Mouse (Mus musculus) stomach, postnatal 0 days (tissue): ENCODE measurements at regions not wholly inside any gene's neighbourhood (a gene's known extent, or its start where the extent isn't known, plus 50 kb on each side); places are given as distances from the start of the nearest gene placed in this dataset.

Experiments
- ATAC-seq: fragments of 200-750 bp; cut with Nextera tagmentation; 2 replicates; pipeline ENCODE4 v1.8.0; 2017; ENCODE audit not compliant: low FRiP score, low TSS enrichment
- DNase-seq: peaks from one replicate; pipeline ENCODE4 v3.0.0-alpha.2; 2016; ENCODE audit warnings: low spot score
- H3K27ac ChIP-seq: fragments of 300-500 bp; sonication (generic); replicated peaks from 2 replicates; pipeline ENCODE4 v1.5.1; 2014; ENCODE audit warnings: mild to moderate bottlenecking, control low read depth
- H3K27me3 ChIP-seq: fragments of 300-500 bp; sonication (generic); 2 replicates; pipeline ENCODE4 v1.6.1; 2014; ENCODE audit warnings: low read length; ENCODE audit not compliant: control insufficient read depth, insufficient read depth
- H3K36me3 ChIP-seq: fragments of 300-500 bp; sonication (generic); 2 replicates; pipeline ENCODE4 v1.6.1; 2014; ENCODE audit warnings: low read length, mixed read lengths; ENCODE audit not compliant: control insufficient read depth, insufficient read depth
- H3K4me1 ChIP-seq: fragments of 300-500 bp; sonication (generic); replicated peaks from 2 replicates; pipeline ENCODE4 v1.6.1; 2014; ENCODE audit warnings: antibody characterized with exemption; ENCODE audit not compliant: control insufficient read depth, insufficient read depth
- H3K4me2 ChIP-seq: fragments of 300-500 bp; sonication (generic); replicated peaks from 2 replicates; pipeline ENCODE4 v1.6.1; 2014; ENCODE audit warnings: low read depth, mild to moderate bottlenecking, control low read depth, moderate library complexity
- H3K4me3 ChIP-seq: fragments of 300-500 bp; sonication (generic); 2 replicates; pipeline ENCODE4 v1.5.1; 2014; ENCODE audit warnings: low read depth, low read length, control low read depth
- H3K9ac ChIP-seq: fragments of 300-500 bp; sonication (generic); 2 replicates; pipeline ENCODE4 v1.6.1; 2014; ENCODE audit warnings: mild to moderate bottlenecking, low read length, control low read depth, mixed read lengths
- H3K9me3 ChIP-seq: fragments of 300-500 bp; sonication (generic); 2 replicates; pipeline ENCODE4 v1.6.1; 2016; ENCODE audit warnings: low read length; ENCODE audit not compliant: control insufficient read depth
- CTCF ChIP-seq: IDR thresholded peaks from 2 replicates; pipeline ENCODE4 v1.5.1; 2016; ENCODE audit warnings: antibody characterized with exemption, low read depth, mild to moderate bottlenecking, moderate library complexity
- EP300 ChIP-seq: optimal IDR thresholded peaks from 2 replicates; pipeline ENCODE3; 2016; ENCODE audit warnings: antibody characterized with exemption
- WGBS: fragments of 180-500 bp; shearing (Covaris S2); extraction: QIAGEN DNeasy Blood & Tissue Kit; methylation state at CpG from one replicate; pipeline ENCODE4 v1.1.7; 2014; 5-methylcytosine and 5-hydroxymethylcytosine counted together

GRCm38 (mm10) chr8:33987755-33988104 lies 123.8 kb downstream of the Gm10131 start:
- H3K36me3 ChIP-seq, result no peaks in the 10 kb centered on the region
- no peak overlapping the region for H3K4me2 ChIP-seq
- H3K27me3 ChIP-seq, result no peaks in the 10 kb centered on the region
- peak overlapping the region; percentile 70 for H3K27ac ChIP-seq
- no peaks in the 10 kb centered on the region for H3K4me1 ChIP-seq
- TF ChIP-seq EP300 (no peak), CTCF (no peak)
- 56% methylated on average over 10 of the region's 10 CpGs for WGBS
- 0 out of 2 replicates have a peak, but pooled peaks have one; percentile 21 for ATAC-seq
- no peaks in the 10 kb centered on the region for H3K9me3 ChIP-seq
- DNase-seq, result no peak
- H3K9ac ChIP-seq, result no peak overlapping the region
- H3K4me3 ChIP-seq, result no peak overlapping the region

- Histone ChIP-seq H3K27ac (peak overlapping the region; percentile 70), H3K27me3 (no peaks in the 10 kb centered on the region), H3K4me1 (no peaks in the 10 kb centered on the region), H3K4me3 (no peak overlapping the region), H3K9ac (no peak overlapping the region), H3K36me3 (no peaks in the 10 kb centered on the region), H3K4me2 (no peak overlapping the region), H3K9me3 (no peaks in the 10 kb centered on the region)
- no peak for TF ChIP-seq CTCF
- no peak for TF ChIP-seq EP300
- DNase-seq (peak; percentile 66), ATAC-seq (peak; percentile 82)
- 53% methylated on average over 14 of the region's 15 CpGs for WGBS
These were observed 124.3 kb downstream of the Gm10131 start for GRCm38 (mm10) chr8:33987091-33987754.

- 75% methylated on average over 6 of the region's 6 CpGs for WGBS
- DNase-seq, result no peak
- no peaks in the 10 kb centered on the region for H3K9me3 ChIP-seq
- no peaks in the 10 kb centered on the region for H3K36me3 ChIP-seq
- TF ChIP-seq EP300, result no peak
- no peak for TF ChIP-seq CTCF
- H3K27ac ChIP-seq, result peak overlapping the region; percentile 76
- no peaks in the 10 kb centered on the region for H3K4me1 ChIP-seq
- no peak overlapping the region for H3K4me2 ChIP-seq
- no peak overlapping the region for H3K4me3 ChIP-seq
- ATAC-seq, result no peak
- H3K27me3 ChIP-seq, result no peaks in the 10 kb centered on the region
- H3K9ac ChIP-seq, result no peak overlapping the region
These were observed 124.9 kb downstream of the Gm10131 start for GRCm38 (mm10) chr8:33986657-33987056.

GRCm38 (mm10) chr8:33985430-33985977 lies 126.0 kb downstream of the Gm10131 start:
- peak; percentile 71 for ATAC-seq
- TF ChIP-seq CTCF, result no peak
- TF ChIP-seq EP300, result no peak

GRCm38 (mm10) chr8:33981629-33982028 lies 129.9 kb downstream of the Gm10131 start:
- ATAC-seq, result no peak
- Histone ChIP-seq H3K4me3 (no peak overlapping the region), H3K4me1 (no peaks in the 10 kb centered on the region), H3K27ac (no peak overlapping the region), H3K27me3 (no peaks in the 10 kb centered on the region), H3K9ac (no peak overlapping the region), H3K36me3 (no peaks in the 10 kb centered on the region), H3K9me3 (no peaks in the 10 kb centered on the region), H3K4me2 (no peak overlapping the region)
- peak; percentile 45 for DNase-seq
- TF ChIP-seq CTCF (peak; percentile 58), EP300 (no peak)
- WGBS, result 72% methylated on average over 4 of the region's 4 CpGs

More at GRCm38 (mm10) chr8:33985430-33985977, 126.0 kb downstream of the Gm10131 start:
- no peaks in the 10 kb centered on the region for H3K9me3 ChIP-seq
- no peaks in the 10 kb centered on the region for H3K27me3 ChIP-seq
- no peaks in the 10 kb centered on the region for H3K4me1 ChIP-seq
- H3K4me3 ChIP-seq, result no peak overlapping the region
- no peak overlapping the region for H3K27ac ChIP-seq
- H3K4me2 ChIP-seq, result no peak overlapping the region
- DNase-seq, result peak; percentile 87
- H3K9ac ChIP-seq, result no peak overlapping the region; the same call in 1 of the 2 replicates
- WGBS, result 54% methylated on average over 11 of the region's 11 CpGs
- no peaks in the 10 kb centered on the region for H3K36me3 ChIP-seq

GRCm38 (mm10) chr8:33980999-33981398 lies 130.5 kb downstream of the Gm10131 start:
- ATAC-seq (no peak), DNase-seq (no peak)
- H3K9me3 ChIP-seq, result no peaks in the 10 kb centered on the region
- H3K4me2 ChIP-seq, result no peak overlapping the region
- no peak overlapping the region for H3K27ac ChIP-seq
- no peaks in the 10 kb centered on the region for H3K36me3 ChIP-seq
- WGBS, result 24% methylated on average over 7 of the region's 7 CpGs
- H3K9ac ChIP-seq, result no peak overlapping the region
- H3K27me3 ChIP-seq, result no peaks in the 10 kb centered on the region
- no peak overlapping the region for H3K4me3 ChIP-seq
- H3K4me1 ChIP-seq, result no peaks in the 10 kb centered on the region
- no peak for TF ChIP-seq EP300
- TF ChIP-seq CTCF, result no peak
